Mouse (Mus musculus) limb, embryonic 14.5 days (tissue): ENCODE results near the gene Shisal2a. TPM values are rescaled to one million over a fixed set of nuclear protein-coding genes. Genes with fewer than 3 reads are reported as not detected.

ENCODE experiments used
- ATAC-seq: fragments of 200-750 bp; cut with Nextera tagmentation; 2 replicates; pipeline ENCODE4 v1.8.0; 2017; ENCODE audit warnings: low read depth, moderate number of reproducible peaks, moderate TSS enrichment; ENCODE audit not compliant: low FRiP score
- DNase-seq: peaks from one replicate; pipeline ENCODE4 v3.0.0-alpha.2; 2015; ENCODE audit warnings: low spot score
- H3K27ac ChIP-seq: fragments of 300-500 bp; sonication (generic); replicated peaks from 2 replicates; pipeline ENCODE4 v1.5.1; 2014; ENCODE audit warnings: low read depth, mild to moderate bottlenecking, low read length, moderate library complexity, mixed read lengths
- H3K27me3 ChIP-seq: fragments of 300-500 bp; sonication (generic); 2 replicates; pipeline ENCODE4 v1.6.1; 2014; ENCODE audit warnings: low read length, mixed read lengths; ENCODE audit not compliant: control insufficient read depth, insufficient read depth
- H3K36me3 ChIP-seq: fragments of 300-500 bp; sonication (generic); 2 replicates; pipeline ENCODE4 v1.6.1; 2014; ENCODE audit warnings: mild to moderate bottlenecking, low read length, moderate library complexity, mixed read lengths; ENCODE audit not compliant: control insufficient read depth, insufficient read depth
- H3K4me1 ChIP-seq: fragments of 300-500 bp; sonication (generic); 2 replicates; pipeline ENCODE4 v1.6.1; 2014; ENCODE audit warnings: antibody characterized with exemption, low read length, mixed read lengths; ENCODE audit not compliant: control insufficient read depth, insufficient read depth
- H3K4me2 ChIP-seq: fragments of 300-500 bp; sonication (generic); replicated peaks from 2 replicates; pipeline ENCODE4 v1.6.1; 2014; ENCODE audit warnings: low read depth, mild to moderate bottlenecking, low read length, moderate library complexity; ENCODE audit not compliant: severe bottlenecking
- H3K4me3 ChIP-seq: fragments of 300-500 bp; sonication (generic); replicated peaks from 2 replicates; pipeline ENCODE4 v1.5.1; 2014; ENCODE audit warnings: low read length
- H3K9ac ChIP-seq: fragments of 300-500 bp; sonication (generic); 2 replicates; pipeline ENCODE4 v1.6.1; 2014; ENCODE audit warnings: mild to moderate bottlenecking, low read depth, low read length, moderate library complexity; ENCODE audit not compliant: severe bottlenecking
- H3K9me3 ChIP-seq: fragments of 300-500 bp; sonication (generic); 2 replicates; pipeline ENCODE4 v1.6.1; 2016; ENCODE audit warnings: low read length; ENCODE audit not compliant: control insufficient read depth
- POLR2A ChIP-seq: fragments of 200-500 bp; IDR thresholded peaks from 2 replicates; pipeline ENCODE4 v1.8.0; 2012; ENCODE audit warnings: inconsistent platforms, mild to moderate bottlenecking, moderate library complexity, borderline replicate concordance; ENCODE audit not compliant: insufficient read depth, insufficient read length; ENCODE audit errors: extremely low read depth
- WGBS: fragments of 180-500 bp; shearing (Covaris S2); extraction: QIAGEN DNeasy Blood & Tissue Kit; methylation state at CpG from one replicate; pipeline ENCODE4 v1.1.7; 2014; 5-methylcytosine and 5-hydroxymethylcytosine counted together
- polyA plus RNA-seq, 2 experiments: library from polyadenylated mRNA; depleted of rRNA in 1 of 2; stranded (reverse) in 1 of 2; unstranded in 1 of 2; fragments of >200 nt; fragmentation: Nextera tagmentation in 1 of 2; extraction: Ambion mirVana in 1 of 2; gene quantifications; 2 replicates each; pipeline versions ENCODE4 v1.2.1 to v1.2.3; 2012 to 2014

Gene Shisal2a
- polyA plus RNA-seq, 2 experiments = 4.2 to 5.7 TPM

GRCm38 (mm10) chr4:108403861-108404635 lies 20.9 kb upstream of the Shisal2a start:
- no peak for TF ChIP-seq POLR2A
- Histone ChIP-seq H3K4me3 (no peak overlapping the region), H3K27ac (no peak overlapping the region), H3K4me1 (peaks cover 19% of the 10 kb centered on the region), H3K4me2 (no peak overlapping the region), H3K9me3 (no peaks in the 10 kb centered on the region), H3K27me3 (no peaks in the 10 kb centered on the region), H3K36me3 (peaks cover 16% of the 10 kb centered on the region), H3K9ac (no peak overlapping the region)
- ATAC-seq (no peak), DNase-seq (no peak)
- WGBS = 82% methylated on average over 8 of the region's 8 CpGs

DNA sequence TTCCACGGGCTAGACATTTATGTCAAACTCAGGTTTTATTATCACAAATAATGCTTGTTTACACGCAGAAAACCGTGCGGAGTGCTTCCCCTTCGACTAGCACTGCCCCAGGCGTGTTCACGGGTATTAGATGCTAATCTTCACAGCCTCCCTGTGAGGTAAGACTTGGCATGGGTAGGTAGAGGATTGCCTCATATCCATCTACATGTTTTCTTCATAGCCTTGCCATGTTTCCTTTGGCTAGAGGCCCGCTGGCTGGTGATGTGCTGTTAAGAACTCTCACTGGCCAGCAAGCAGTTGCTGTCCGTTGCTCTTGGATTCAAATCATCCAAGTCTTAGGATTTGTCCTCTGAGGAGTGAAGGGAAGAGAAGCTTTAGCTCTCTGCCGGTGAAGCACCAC lies 17.2 kb upstream of the Shisal2a start:
- no peak for DNase-seq
- no peak for ATAC-seq
- TF ChIP-seq POLR2A = no peak
- no peaks in the 10 kb centered on the region for H3K9me3 ChIP-seq
- WGBS = 81% methylated on average over 10 of the region's 10 CpGs
- H3K4me1 ChIP-seq = no peaks in the 10 kb centered on the region
- no peak overlapping the region for H3K9ac ChIP-seq
- no peak overlapping the region for H3K4me3 ChIP-seq
- no peak overlapping the region for H3K4me2 ChIP-seq
- H3K27me3 ChIP-seq = no peaks in the 10 kb centered on the region
- H3K27ac ChIP-seq = no peak overlapping the region
- peaks cover 16% of the 10 kb centered on the region for H3K36me3 ChIP-seq

DNA sequence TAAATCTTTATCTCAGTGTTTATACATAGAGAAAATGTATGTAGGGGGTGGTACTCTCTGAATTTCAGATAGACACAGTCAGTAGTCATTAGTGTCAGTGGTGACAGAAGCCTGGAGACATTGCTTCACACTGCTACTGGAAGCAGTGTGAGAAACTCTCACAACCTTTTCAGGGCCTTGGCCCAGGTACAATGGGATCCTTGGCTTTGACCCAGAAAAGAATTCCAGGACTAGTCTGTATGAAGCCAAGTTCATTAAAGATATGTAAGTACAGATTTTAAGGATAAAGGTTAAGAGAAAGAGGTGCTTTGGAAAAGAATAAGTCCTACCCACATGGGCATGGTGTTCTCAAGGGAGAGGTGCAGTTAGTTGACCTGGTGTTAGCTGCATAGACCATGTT lies 11.1 kb upstream of the Shisal2a start:
- DNase-seq (no peak), ATAC-seq (no peak)
- Histone ChIP-seq H3K27me3 (no peaks in the 10 kb centered on the region), H3K27ac (no peak overlapping the region), H3K4me2 (no peak overlapping the region), H3K36me3 (no peaks in the 10 kb centered on the region), H3K4me1 (no peaks in the 10 kb centered on the region), H3K9ac (no peak overlapping the region), H3K4me3 (no peak overlapping the region), H3K9me3 (0 out of 2 replicates have a peak, but pooled peaks cover 2% of the 10 kb centered on the region)
- no peak for TF ChIP-seq POLR2A

- no peak for TF ChIP-seq POLR2A
- no peaks in the 10 kb centered on the region for H3K27me3 ChIP-seq
- no peak for ATAC-seq
- H3K9me3 ChIP-seq = 0 out of 2 replicates have a peak, but pooled peaks cover 2% of the 10 kb centered on the region
- peaks cover 10% of the 10 kb centered on the region; the same call in 1 of the 2 replicates for H3K4me1 ChIP-seq
- no peak overlapping the region for H3K4me2 ChIP-seq
- H3K27ac ChIP-seq = no peak overlapping the region
- no peak overlapping the region for H3K4me3 ChIP-seq
- H3K36me3 ChIP-seq = no peaks in the 10 kb centered on the region
- no peak overlapping the region for H3K9ac ChIP-seq
- no peak for DNase-seq
- WGBS = 72% methylated on average over 2 of the region's 2 CpGs
These were observed 9.4 kb upstream of the Shisal2a start for GRCm38 (mm10) chr4:108392558-108392957.

DNA sequence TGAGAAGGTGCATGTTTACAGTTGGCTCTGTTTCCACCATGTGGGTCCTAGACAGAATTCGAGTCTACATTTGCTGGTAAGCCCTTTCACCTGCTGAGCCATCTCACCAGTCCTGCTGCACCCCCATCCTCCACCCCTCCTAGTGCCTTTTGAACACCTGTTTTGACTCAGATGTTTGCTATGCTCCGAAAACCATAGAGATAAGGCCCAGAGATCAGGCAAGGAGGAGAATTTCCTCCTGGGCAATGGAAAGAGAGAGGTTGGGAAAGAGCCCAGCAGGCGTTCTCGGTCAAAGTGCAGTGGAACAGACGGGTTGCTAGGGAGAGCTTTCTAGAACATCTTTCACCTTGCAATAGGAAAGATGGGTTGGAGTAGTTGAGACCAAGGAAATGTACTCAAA lies 8.0 kb upstream of the Shisal2a start:
- Histone ChIP-seq H3K9me3 (0 out of 2 replicates have a peak, but pooled peaks cover 2% of the 10 kb centered on the region), H3K9ac (no peak overlapping the region), H3K36me3 (no peaks in the 10 kb centered on the region), H3K4me3 (no peak overlapping the region), H3K4me1 (peaks cover 10% of the 10 kb centered on the region; the same call in 1 of the 2 replicates), H3K27me3 (no peaks in the 10 kb centered on the region), H3K4me2 (no peak overlapping the region), H3K27ac (no peak overlapping the region)
- no peak for TF ChIP-seq POLR2A
- DNase-seq (no peak), ATAC-seq (no peak)
- 78% methylated on average over 5 of the region's 5 CpGs for WGBS
